15 mouse cellular contexts compared by ENCODE assay signal in the genomic region with DNA sequence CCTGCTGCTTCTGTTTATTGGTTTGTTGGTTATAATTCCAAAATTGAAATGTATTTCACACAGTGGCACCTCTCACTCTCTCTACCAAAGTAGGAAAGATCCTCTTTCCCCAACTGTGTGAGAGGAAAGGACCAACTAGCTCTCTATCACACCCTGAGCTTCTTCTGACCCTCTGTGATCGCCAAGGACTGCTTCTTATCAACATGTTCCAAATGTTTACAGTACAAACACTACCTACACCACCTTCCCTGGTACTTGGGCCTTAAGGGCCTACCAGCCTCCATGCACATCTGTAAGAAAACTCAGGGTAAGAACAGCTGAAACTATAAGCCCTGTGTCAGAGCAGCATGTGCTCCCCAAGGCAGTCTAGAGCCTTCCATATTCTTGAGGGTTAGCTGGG. TPM values are rescaled to one million over a fixed set of nuclear protein-coding genes. Genes with fewer than 3 reads are reported as not detected.
"Had no signal": no experiment of that assay in that cellular context is flagged by ENCODE, and none has a peak within 500 bp of the region (broad histone marks: within the 10 kb centered on the region; RNA-seq: fewer than 3 reads in every experiment).

No protein-coding gene starts in this region.

- ATAC-seq: midbrain, embryonic 13.5 days had no signal

- H3K27ac ChIP-seq: layer of hippocampus, adult 2 months; limb, embryonic 12.5 days; midbrain, embryonic 13.5 days; neural tube, embryonic 15.5 days had no signal

- H3K4me1 ChIP-seq: limb, embryonic 12.5 days; midbrain, embryonic 13.5 days; neural tube, embryonic 15.5 days had no signal

- H3K4me3 ChIP-seq: layer of hippocampus, adult 2 months; limb, embryonic 12.5 days; midbrain, embryonic 13.5 days; myocyte; neural tube, embryonic 15.5 days had no signal

- H3K36me3 ChIP-seq: limb, embryonic 12.5 days; midbrain, embryonic 13.5 days; neural tube, embryonic 15.5 days had no signal

- DNase-seq: kidney, postnatal 10 days; kidney, postnatal 4 days; lung, adult 18-20 months; right cerebral cortex, adult 18-20 months; right cerebral cortex, postnatal 25 days; thymus, postnatal 36 days had no signal

- H3K9ac ChIP-seq: limb, embryonic 12.5 days; midbrain, embryonic 13.5 days; neural tube, embryonic 15.5 days had no signal

- H3K4me2 ChIP-seq: limb, embryonic 12.5 days; midbrain, embryonic 13.5 days; neural tube, embryonic 15.5 days had no signal

- H3K9me3 ChIP-seq: limb, embryonic 12.5 days; midbrain, embryonic 13.5 days; neural tube, embryonic 15.5 days had no signal

RNA-seq across cellular contexts. Expression of a gene that starts 17.5 kb away (rescaled TPM):
- total RNA-seq: layer of hippocampus, adult 2 months; layer of hippocampus, postnatal 10 days; left cerebral cortex, postnatal 36 days; liver, adult 2 months; megakaryocyte-erythroid progenitor cell, adult 5-6 weeks had no signal
- polyA plus RNA-seq: liver, adult 2 months; myocyte had no signal
